In genomic region chr2:126674441-126675168, GRCm38 (mm10) we compare ENCODE assay signal across 8 mouse cellular contexts. TPM values are rescaled to one million over a fixed set of nuclear protein-coding genes. Genes with fewer than 3 reads are reported as not detected.
DNase-seq lines count a peak whose midpoint lies in the region; ATAC-seq lines count a peak whose summit lies in the region.

No protein-coding gene starts in this region.

- peak; percentile 15 for ATAC-seq in activated CD4-positive, CD25-positive, alpha-beta regulatory T cell, adult 4 months
- peak; percentile 37 for ATAC-seq in embryonic facial prominence, embryonic 14.5 days (ENCODE audit: low read depth)
- peak; percentile 73 for ATAC-seq in heart, embryonic 12.5 days (ENCODE audit: insufficient number of reproducible peaks, low FRiP score)
- ATAC-seq in neural tube, embryonic 12.5 days (ENCODE audit: low FRiP score, low read depth): peak; percentile 66

- H3K9me3 ChIP-seq in embryonic facial prominence, embryonic 14.5 days (ENCODE audit: control insufficient read depth, low read length): no peaks in the 10 kb centered on the region
- H3K9me3 ChIP-seq in heart, embryonic 12.5 days (replicated peaks): no peaks in the 10 kb centered on the region
- H3K9me3 ChIP-seq in neural tube, embryonic 12.5 days: no peaks in the 10 kb centered on the region

- peak; percentile 64 to 74 for DNase-seq in B cell, adult 2 months
- DNase-seq in embryonic facial prominence, embryonic 14.5 days (ENCODE audit: low spot score): peak; percentile 38
- DNase-seq in kidney, postnatal 10 days: peak; percentile 68
- peak; percentile 45 to 49 for DNase-seq in lung, adult 18-20 months
- peak; percentile 65 for DNase-seq in testis, postnatal 14 days (ENCODE audit: low spot score)

- H3K27me3 ChIP-seq in embryonic facial prominence, embryonic 14.5 days (replicated peaks; ENCODE audit: control insufficient read depth, insufficient read depth, low read length): no peaks in the 10 kb centered on the region
- H3K27me3 ChIP-seq in heart, embryonic 12.5 days (replicated peaks): no peaks in the 10 kb centered on the region
- H3K27me3 ChIP-seq in neural tube, embryonic 12.5 days (replicated peaks): no peaks in the 10 kb centered on the region

- H3K9ac ChIP-seq in embryonic facial prominence, embryonic 14.5 days (ENCODE audit: low read depth, low read length): peak overlapping the region; percentile 100
- peak overlapping the region; percentile 99 for H3K9ac ChIP-seq in heart, embryonic 12.5 days
- H3K9ac ChIP-seq in neural tube, embryonic 12.5 days: peak overlapping the region; percentile 99

- H3K4me1 ChIP-seq in embryonic facial prominence, embryonic 14.5 days (ENCODE audit: control insufficient read depth, insufficient read depth, low read length): peaks cover 25% of the 10 kb centered on the region
- H3K4me1 ChIP-seq in heart, embryonic 12.5 days (replicated peaks): peaks cover 13% of the 10 kb centered on the region
- peaks cover 24% of the 10 kb centered on the region for H3K4me1 ChIP-seq in neural tube, embryonic 12.5 days

- peak overlapping the region; percentile 100 for H3K27ac ChIP-seq in embryonic facial prominence, embryonic 14.5 days (replicated peaks; ENCODE audit: low read depth, low read length)
- peak overlapping the region; percentile 100 for H3K27ac ChIP-seq in heart, embryonic 12.5 days (ENCODE audit: poor library complexity, severe bottlenecking)
- H3K27ac ChIP-seq in neural tube, embryonic 12.5 days: peak overlapping the region; percentile 99

- peaks cover 21% of the 10 kb centered on the region for H3K36me3 ChIP-seq in embryonic facial prominence, embryonic 14.5 days (ENCODE audit: control insufficient read depth, insufficient read depth, low read length)
- peaks cover 8% of the 10 kb centered on the region for H3K36me3 ChIP-seq in heart, embryonic 12.5 days
- peaks cover 4% of the 10 kb centered on the region; the same call in 1 of the 2 replicates for H3K36me3 ChIP-seq in neural tube, embryonic 12.5 days

- peak overlapping the region; percentile 96 for H3K4me3 ChIP-seq in embryonic facial prominence, embryonic 14.5 days (ENCODE audit: low read depth, low read length)
- H3K4me3 ChIP-seq in heart, embryonic 12.5 days: peak overlapping the region; percentile 99
- H3K4me3 ChIP-seq in neural tube, embryonic 12.5 days: peak overlapping the region; percentile 99

- H3K4me2 ChIP-seq in embryonic facial prominence, embryonic 14.5 days (ENCODE audit: low read depth, low read length): peak overlapping the region; percentile 80
- H3K4me2 ChIP-seq in heart, embryonic 12.5 days: peak overlapping the region; percentile 83
- H3K4me2 ChIP-seq in neural tube, embryonic 12.5 days (replicated peaks): peak overlapping the region; percentile 67

- WGBS in embryonic facial prominence, embryonic 14.5 days: 1% methylated on average over 21 of the region's 77 CpGs
- WGBS in heart, embryonic 12.5 days: under 1% methylated on average over 77 of the region's 77 CpGs
- under 1% methylated on average over 73 of the region's 77 CpGs for WGBS in neural tube, embryonic 12.5 days

RNA-seq across cellular contexts. Expression of gene Gabpb1, which starts 1.5 kb away (rescaled TPM):
- 10 to 100 TPM; 50.1 to 58.3 TPM for polyA plus RNA-seq in activated CD4-positive, CD25-positive, alpha-beta regulatory T cell, adult 4 months (2017; shearing (Covaris generic))
- polyA plus RNA-seq in embryonic facial prominence, embryonic 14.5 days (2014; fragmentation: Nextera tagmentation; extraction: Ambion mirVana): 43.1 and 47.9 TPM in 2 replicates
- 38.8 and 39.0 TPM in 2 replicates for polyA plus RNA-seq in heart, embryonic 12.5 days (2016; fragmentation: Nextera tagmentation; extraction: Ambion mirVana)
- 64.6 and 66.3 TPM in 2 replicates for polyA plus RNA-seq in neural tube, embryonic 12.5 days (2016; fragmentation: Nextera tagmentation; extraction: Ambion mirVana)

RNA-seq across cellular contexts. Expression of gene Usp8, which starts 32.5 kb away (rescaled TPM):
- 10 to 100 TPM; 36.0 to 37.8 TPM for polyA plus RNA-seq in activated CD4-positive, CD25-positive, alpha-beta regulatory T cell, adult 4 months (2017; shearing (Covaris generic))
- 42.9 and 45.8 TPM in 2 replicates for polyA plus RNA-seq in embryonic facial prominence, embryonic 14.5 days (2014; fragmentation: Nextera tagmentation; extraction: Ambion mirVana)
- 37.5 and 39.1 TPM in 2 replicates for polyA plus RNA-seq in heart, embryonic 12.5 days (2016; fragmentation: Nextera tagmentation; extraction: Ambion mirVana)
- polyA plus RNA-seq in neural tube, embryonic 12.5 days (2016; fragmentation: Nextera tagmentation; extraction: Ambion mirVana): 36.5 and 38.6 TPM in 2 replicates

RNA-seq across cellular contexts. Expression of gene Hdc, which starts 55.5 kb away (rescaled TPM):
- polyA plus RNA-seq in activated CD4-positive, CD25-positive, alpha-beta regulatory T cell, adult 4 months (2017; shearing (Covaris generic)): 1 to 10 TPM in 1 of 2 experiments, under 1 TPM in 1; 0.19 to 1.2 TPM
- 32.0 and 67.6 TPM in 2 replicates for polyA plus RNA-seq in embryonic facial prominence, embryonic 14.5 days (2014; fragmentation: Nextera tagmentation; extraction: Ambion mirVana)
- polyA plus RNA-seq in heart, embryonic 12.5 days (2016; fragmentation: Nextera tagmentation; extraction: Ambion mirVana): 3.1 and 3.4 TPM in 2 replicates
- 0.50 and 0.56 TPM in 2 replicates for polyA plus RNA-seq in neural tube, embryonic 12.5 days (2016; fragmentation: Nextera tagmentation; extraction: Ambion mirVana)

Comparison
In these comparisons a context has a peak if more than half of its experiments do, and no peak if none do; other contexts are left out.
1. Peak in every context shown above with its lines: DNase-seq, ATAC-seq, H3K4me3 ChIP-seq and H3K27ac ChIP-seq.
2. ATAC-seq: peak in every context shown above with its lines; median percentile 73 in heart, embryonic 12.5 days; 66 in neural tube, embryonic 12.5 days; 37 in embryonic facial prominence, embryonic 14.5 days; 15 in activated CD4-positive, CD25-positive, alpha-beta regulatory T cell, adult 4 months.